Mouse (Mus musculus) liver, embryonic 12.5 days (tissue): ENCODE results near the gene Galnt3. TPM values are rescaled to one million over a fixed set of nuclear protein-coding genes. Genes with fewer than 3 reads are reported as not detected.

Experiments used
- ATAC-seq: fragments of 200-750 bp; cut with Nextera tagmentation; 2 replicates; pipeline ENCODE4 v1.8.0; 2017; ENCODE audit warnings: moderate number of reproducible peaks, mild to moderate bottlenecking, moderate library complexity
- H3K27ac ChIP-seq: fragments of 300-500 bp; sonication (generic); 2 replicates; pipeline ENCODE4 v1.5.1; 2016; ENCODE audit warnings: mild to moderate bottlenecking
- H3K27me3 ChIP-seq: fragments of 300-500 bp; sonication (generic); replicated peaks from 2 replicates; pipeline ENCODE4 v1.6.1; 2016; ENCODE audit warnings: mild to moderate bottlenecking, moderate library complexity
- H3K36me3 ChIP-seq: fragments of 300-500 bp; sonication (generic); 2 replicates; pipeline ENCODE4 v1.6.1; 2016; ENCODE audit warnings: mild to moderate bottlenecking, moderate library complexity
- H3K4me1 ChIP-seq: fragments of 300-500 bp; sonication (generic); 2 replicates; pipeline ENCODE4 v1.6.1; 2016
- H3K4me2 ChIP-seq: fragments of 300-500 bp; sonication (generic); 2 replicates; pipeline ENCODE4 v1.6.1; 2016; ENCODE audit warnings: mild to moderate bottlenecking, moderate library complexity
- H3K4me3 ChIP-seq: fragments of 300-500 bp; sonication (generic); 2 replicates; pipeline ENCODE4 v1.5.1; 2016; ENCODE audit warnings: mild to moderate bottlenecking, moderate library complexity
- H3K9ac ChIP-seq: fragments of 300-500 bp; sonication (generic); 2 replicates; pipeline ENCODE4 v1.6.1; 2016; ENCODE audit warnings: mild to moderate bottlenecking, moderate library complexity
- H3K9me3 ChIP-seq: fragments of 300-500 bp; sonication (generic); replicated peaks from 2 replicates; pipeline ENCODE4 v1.6.1; 2016; ENCODE audit warnings: mild to moderate bottlenecking, moderate library complexity
- WGBS: fragments of 180-500 bp; shearing (Covaris S2); methylation state at CpG from one replicate; pipeline ENCODE4 v1.1.7; 2016; ENCODE audit not compliant: insufficient replicate concordance; 5-methylcytosine and 5-hydroxymethylcytosine counted together
- polyA plus RNA-seq: library from polyadenylated mRNA; unstranded; fragments of >200 nt; fragmentation: Nextera tagmentation; extraction: Ambion mirVana; gene quantifications from 2 replicates; pipeline ENCODE4 v1.2.1, GENCODE M21; 2016

Gene Galnt3
- polyA plus RNA-seq, 1 experiment from 2014 or later, result 0.38 TPM

GRCm38 (mm10) chr2:66142711-66143110 lies 17.9 kb upstream of the Galnt3 start:
- no peaks in the 10 kb centered on the region for H3K36me3 ChIP-seq
- no peak overlapping the region for H3K9ac ChIP-seq
- no peak overlapping the region for H3K4me2 ChIP-seq
- ATAC-seq, result no peak
- H3K27ac ChIP-seq, result no peak overlapping the region
- WGBS, result 59% methylated on average over 2 of the region's 2 CpGs
- H3K4me3 ChIP-seq, result no peak overlapping the region
- no peaks in the 10 kb centered on the region for H3K4me1 ChIP-seq
- H3K27me3 ChIP-seq, result no peaks in the 10 kb centered on the region
- no peaks in the 10 kb centered on the region for H3K9me3 ChIP-seq

- H3K4me1 ChIP-seq, result no peaks in the 10 kb centered on the region
- H3K4me3 ChIP-seq, result no peak overlapping the region
- WGBS, result 55% methylated on average over 2 of the region's 2 CpGs
- no peak for ATAC-seq
- no peak overlapping the region for H3K4me2 ChIP-seq
- H3K27ac ChIP-seq, result no peak overlapping the region
- no peaks in the 10 kb centered on the region for H3K27me3 ChIP-seq
- no peaks in the 10 kb centered on the region for H3K9me3 ChIP-seq
- no peaks in the 10 kb centered on the region for H3K36me3 ChIP-seq
- no peak overlapping the region for H3K9ac ChIP-seq
Observed at GRCm38 (mm10) chr2:66142268-66142667, 17.5 kb upstream of the Galnt3 start.

- no peaks in the 10 kb centered on the region for H3K4me1 ChIP-seq
- 63% methylated on average over 4 of the region's 4 CpGs for WGBS
- no peak overlapping the region for H3K4me3 ChIP-seq
Observed at GRCm38 (mm10) chr2:66140246-66140645, 15.5 kb upstream of the Galnt3 start.

GRCm38 (mm10) chr2:66131862-66132544 lies 7.2 kb upstream of the Galnt3 start:
- H3K4me2 ChIP-seq, result no peak overlapping the region
- H3K4me3 ChIP-seq, result no peak overlapping the region
- H3K9ac ChIP-seq, result no peak overlapping the region
- H3K27me3 ChIP-seq, result no peaks in the 10 kb centered on the region; the same call in 1 of the 2 replicates
- ATAC-seq, result no peak
- WGBS, result 39% methylated on average over 8 of the region's 8 CpGs
- no peak overlapping the region for H3K27ac ChIP-seq
- no peaks in the 10 kb centered on the region for H3K4me1 ChIP-seq
- H3K9me3 ChIP-seq, result no peaks in the 10 kb centered on the region
- H3K36me3 ChIP-seq, result no peaks in the 10 kb centered on the region

More at GRCm38 (mm10) chr2:66140246-66140645, 15.5 kb upstream of the Galnt3 start:
- no peak overlapping the region for H3K9ac ChIP-seq
- no peak overlapping the region for H3K27ac ChIP-seq
- no peaks in the 10 kb centered on the region for H3K9me3 ChIP-seq
- no peak for ATAC-seq
- H3K36me3 ChIP-seq, result no peaks in the 10 kb centered on the region
- no peak overlapping the region for H3K4me2 ChIP-seq
- no peaks in the 10 kb centered on the region for H3K27me3 ChIP-seq

- ATAC-seq, result no peak
- Histone ChIP-seq H3K9ac (no peak overlapping the region), H3K27me3 (peaks cover 22% of the 10 kb centered on the region), H3K4me1 (peaks cover 12% of the 10 kb centered on the region; the same call in 1 of the 2 replicates), H3K4me2 (no peak overlapping the region), H3K4me3 (no peak overlapping the region), H3K36me3 (no peaks in the 10 kb centered on the region), H3K27ac (no peak overlapping the region), H3K9me3 (no peaks in the 10 kb centered on the region)
- WGBS, result 72% methylated on average over 2 of the region's 2 CpGs
Observed at GRCm38 (mm10) chr2:66128941-66129340, 4.1 kb upstream of the Galnt3 start.

GRCm38 (mm10) chr2:66127541-66127940 lies 2.7 kb upstream of the Galnt3 start:
- no peak for ATAC-seq
- Histone ChIP-seq H3K4me1 (peaks cover 14% of the 10 kb centered on the region; the same call in 1 of the 2 replicates), H3K4me2 (no peak overlapping the region), H3K9ac (no peak overlapping the region), H3K27me3 (peaks cover 31% of the 10 kb centered on the region), H3K4me3 (no peak overlapping the region), H3K36me3 (no peaks in the 10 kb centered on the region), H3K27ac (no peak overlapping the region), H3K9me3 (no peaks in the 10 kb centered on the region)
- WGBS, result 70% methylated on average over 1 of the region's 1 CpGs

- Histone ChIP-seq H3K9ac (no peak overlapping the region), H3K27me3 (peaks cover 35% of the 10 kb centered on the region), H3K36me3 (no peaks in the 10 kb centered on the region), H3K9me3 (no peaks in the 10 kb centered on the region), H3K4me2 (no peak overlapping the region), H3K4me1 (peaks cover 14% of the 10 kb centered on the region; the same call in 1 of the 2 replicates), H3K4me3 (no peak overlapping the region), H3K27ac (no peak overlapping the region)
- 69% methylated on average over 4 of the region's 4 CpGs for WGBS
- no peak for ATAC-seq
Observed at GRCm38 (mm10) chr2:66126936-66127335, 2.1 kb upstream of the Galnt3 start.

- H3K27ac ChIP-seq, result no peak overlapping the region
- peaks cover 14% of the 10 kb centered on the region; the same call in 1 of the 2 replicates for H3K4me1 ChIP-seq
- ATAC-seq, result 0 out of 2 replicates have a peak, but pooled peaks have one; percentile 24
- peak overlapping the region; percentile 57 for H3K4me3 ChIP-seq
- H3K9ac ChIP-seq, result peak overlapping the region; percentile 27; the same call in 1 of the 2 replicates
- peak overlapping the region; percentile 79 for H3K4me2 ChIP-seq
- H3K36me3 ChIP-seq, result no peaks in the 10 kb centered on the region
- H3K27me3 ChIP-seq, result peaks cover 35% of the 10 kb centered on the region
- no peaks in the 10 kb centered on the region for H3K9me3 ChIP-seq
- WGBS, result under 1% methylated on average over 57 of the region's 57 CpGs
Observed at GRCm38 (mm10) chr2:66123756-66124589, 821 bp downstream of the Galnt3 start.

GRCm38 (mm10) chr2:66117686-66118085 lies 7.1 kb downstream of the Galnt3 start:
- H3K9me3 ChIP-seq, result no peaks in the 10 kb centered on the region
- peaks cover 5% of the 10 kb centered on the region for H3K27me3 ChIP-seq
- H3K9ac ChIP-seq, result no peak overlapping the region
- H3K27ac ChIP-seq, result no peak overlapping the region
- H3K4me2 ChIP-seq, result no peak overlapping the region
- H3K36me3 ChIP-seq, result no peaks in the 10 kb centered on the region
- WGBS, result 56% methylated on average over 3 of the region's 3 CpGs
- H3K4me1 ChIP-seq, result no peaks in the 10 kb centered on the region
- ATAC-seq, result no peak
- no peak overlapping the region for H3K4me3 ChIP-seq

GRCm38 (mm10) chr2:66107864-66108514 lies 16.8 kb downstream of the Galnt3 start:
- WGBS, result 82% methylated on average over 9 of the region's 9 CpGs
- ATAC-seq, result no peak

GRCm38 (mm10) chr2:66103740-66104436 lies 20.9 kb downstream of the Galnt3 start:
- 52% methylated on average over 10 of the region's 10 CpGs for WGBS
- Histone ChIP-seq H3K4me2 (no peak overlapping the region), H3K4me1 (no peaks in the 10 kb centered on the region), H3K4me3 (no peak overlapping the region), H3K9ac (no peak overlapping the region), H3K9me3 (no peaks in the 10 kb centered on the region), H3K27me3 (no peaks in the 10 kb centered on the region), H3K27ac (no peak overlapping the region), H3K36me3 (no peaks in the 10 kb centered on the region)
- ATAC-seq, result no peak

More at GRCm38 (mm10) chr2:66107864-66108514, 16.8 kb downstream of the Galnt3 start:
- Histone ChIP-seq H3K4me1 (no peaks in the 10 kb centered on the region), H3K36me3 (no peaks in the 10 kb centered on the region), H3K9me3 (no peaks in the 10 kb centered on the region), H3K4me2 (no peak overlapping the region), H3K9ac (no peak overlapping the region), H3K4me3 (no peak overlapping the region), H3K27ac (no peak overlapping the region), H3K27me3 (no peaks in the 10 kb centered on the region)
